Mouse (Mus musculus): ENCODE data around the gene Ttc39b.

The Ttc39b gene

DNA sequence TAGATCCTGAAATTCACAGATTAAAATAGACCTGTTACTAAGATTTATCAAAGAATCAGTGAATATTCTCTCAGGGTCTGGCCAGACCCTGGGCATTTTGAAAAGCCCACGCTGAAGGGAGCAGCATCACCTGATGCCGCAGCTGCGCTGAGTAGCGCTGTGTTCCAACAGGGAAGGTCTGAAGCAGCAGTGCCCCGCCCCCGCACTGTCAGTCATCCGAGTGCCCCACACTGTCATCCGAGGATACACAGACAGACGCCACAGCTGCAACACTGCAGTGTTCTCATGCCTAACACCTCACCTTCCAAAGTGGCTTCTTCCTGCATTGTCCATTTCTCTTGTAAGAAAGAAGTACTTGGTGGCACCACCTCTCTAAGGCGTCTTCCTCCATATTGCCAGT is 96.0 kb downstream of the Ttc39b start:
- DNase-seq: no peak

DNA sequence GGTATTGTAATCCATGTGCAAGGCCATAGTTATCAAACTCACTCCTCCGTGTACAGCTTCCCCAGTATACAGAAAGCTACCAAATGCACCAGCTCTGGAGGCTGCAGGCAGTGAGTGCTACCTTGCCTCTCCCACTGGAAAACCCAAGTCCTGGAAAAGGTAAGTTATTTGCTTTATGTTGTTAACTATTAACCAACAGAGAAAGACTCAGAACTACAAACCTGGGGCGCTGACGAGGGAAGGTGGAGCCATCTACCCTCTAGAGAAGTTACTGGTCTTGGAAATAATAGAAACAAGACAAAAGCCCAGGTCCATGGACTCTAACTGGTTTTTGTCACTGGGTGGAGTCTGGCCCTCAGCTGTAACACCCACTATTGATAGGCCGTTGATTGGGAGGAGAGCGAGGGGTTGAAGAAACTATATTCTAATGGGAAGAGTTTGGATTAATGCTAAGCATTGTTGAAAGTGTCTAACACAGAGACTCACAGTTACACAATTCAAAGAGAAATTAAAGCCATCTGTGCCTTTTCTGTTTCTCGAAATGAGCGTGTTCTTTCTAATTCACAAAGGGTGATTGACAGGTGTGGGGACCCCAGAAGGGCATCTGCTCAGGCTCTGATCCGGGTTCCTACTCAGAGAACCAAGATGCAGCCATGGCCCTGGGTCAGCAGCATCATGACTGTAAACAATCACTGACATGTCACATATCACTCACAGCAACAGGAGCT is 98.3 kb downstream of the Ttc39b start:
- no peak for DNase-seq

DNA sequence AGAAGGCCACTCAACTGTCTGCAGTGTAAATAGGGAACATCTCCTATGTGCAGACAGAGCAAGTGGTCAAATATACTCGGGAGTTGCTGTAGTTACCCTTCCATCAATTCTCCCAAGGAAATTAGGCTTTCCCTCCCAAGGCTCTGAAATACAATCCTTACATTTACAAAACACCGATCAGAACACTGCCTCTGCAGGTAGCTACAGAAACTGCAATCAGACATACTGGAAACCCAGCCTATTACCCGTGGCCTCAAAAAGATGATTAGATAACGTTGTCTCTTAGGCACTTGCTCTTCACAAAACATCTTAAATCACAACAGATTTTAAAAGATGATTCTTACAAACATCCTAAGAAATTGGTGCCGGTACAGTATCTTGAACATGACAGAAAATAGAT is 99.8 kb downstream of the Ttc39b start:
- DNase-seq: no peak

DNA sequence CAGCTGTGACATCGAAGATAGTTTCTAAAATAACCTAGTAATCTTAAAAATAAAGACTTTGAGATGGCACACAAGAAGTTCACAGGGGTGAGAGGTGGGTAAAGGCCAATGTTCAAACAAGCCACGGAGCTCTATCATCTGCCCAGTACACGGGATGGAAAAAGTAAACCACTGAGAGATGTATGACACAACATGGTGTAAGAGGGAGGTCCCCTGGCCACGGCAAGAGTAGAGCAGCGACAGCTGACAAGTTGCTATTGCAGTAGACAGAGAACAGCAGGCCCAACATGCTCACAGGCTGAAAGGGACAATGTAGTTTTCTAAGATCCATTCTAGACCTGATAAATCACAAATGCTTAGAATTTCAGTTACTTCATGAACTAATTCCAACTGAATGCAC is 100.9 kb downstream of the Ttc39b start:
- no peak for DNase-seq

DNA sequence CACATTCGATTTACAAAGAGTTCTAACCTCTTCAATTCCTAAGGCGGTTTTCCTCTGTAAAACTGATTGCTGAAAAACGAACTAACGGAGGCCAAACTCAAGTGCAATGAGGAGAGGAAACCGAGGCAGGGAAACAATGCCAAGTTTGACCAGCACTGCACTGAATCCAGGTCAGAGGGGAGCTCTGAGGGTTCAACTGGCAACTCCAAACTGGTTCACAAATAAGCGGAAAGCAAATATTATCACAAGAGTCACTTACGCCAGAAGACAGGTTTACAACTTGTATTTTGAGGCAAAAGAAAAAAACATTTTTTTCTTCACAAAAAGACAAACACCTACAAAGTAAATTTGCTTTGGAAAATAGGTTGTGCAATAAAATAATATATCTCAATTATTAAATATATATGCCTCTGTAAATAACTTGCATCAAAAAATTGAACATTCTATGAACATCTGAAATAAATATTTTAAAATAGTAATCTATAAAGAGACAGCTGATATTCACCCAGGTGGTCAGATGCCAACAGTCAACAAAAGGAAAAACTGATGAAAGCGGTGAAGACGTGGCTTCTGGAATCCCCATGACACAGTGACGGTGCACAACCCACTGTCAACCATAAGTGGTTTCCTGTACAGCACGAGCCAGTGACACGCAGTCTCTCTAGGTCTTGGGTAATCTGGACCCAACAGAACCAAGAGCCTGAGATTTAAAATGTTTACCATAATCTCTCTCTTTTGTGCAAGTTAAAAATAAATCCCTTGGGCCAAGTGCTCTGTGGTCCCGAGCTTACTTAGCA is 103.1 kb downstream of the Ttc39b start:
- DNase-seq: no peak

DNA sequence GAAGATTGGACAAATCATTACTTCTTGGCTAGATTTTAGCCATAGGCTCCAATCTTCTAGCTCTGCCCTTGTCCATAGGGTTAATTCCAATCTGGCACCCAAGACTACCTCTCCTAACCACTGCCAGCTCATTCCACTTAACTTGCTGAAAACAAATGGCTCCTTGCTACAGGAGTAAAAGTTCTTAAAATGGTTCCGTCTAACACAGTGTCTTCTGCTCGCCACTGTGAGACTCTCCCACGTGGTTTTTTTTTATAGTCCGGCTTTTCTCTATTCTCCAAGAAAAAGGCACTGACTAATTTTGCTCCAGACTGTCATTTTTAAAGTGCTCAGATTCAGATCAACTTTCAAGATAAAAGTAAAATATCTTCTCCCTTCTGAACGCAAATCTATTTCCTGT is 104.8 kb downstream of the Ttc39b start:
- DNase-seq: no peak

DNA sequence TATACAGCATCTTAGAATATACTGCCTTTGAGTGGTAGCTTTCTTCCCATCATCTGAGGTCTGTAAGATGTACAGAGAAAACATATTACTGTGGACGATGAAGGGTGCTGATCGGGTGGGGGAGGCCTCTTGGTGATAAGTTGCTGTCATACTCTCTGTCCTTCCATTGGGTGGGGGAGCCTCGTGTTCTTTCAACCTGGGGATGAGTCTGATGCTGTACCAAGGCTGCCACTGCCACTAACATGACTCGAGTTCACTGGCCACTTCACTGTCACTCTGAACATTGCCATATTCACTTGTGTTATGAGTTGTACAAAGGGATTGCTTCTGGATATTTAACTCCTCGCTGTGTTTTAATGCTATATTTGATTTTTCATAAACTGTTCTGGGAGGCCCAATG is 106.9 kb downstream of the Ttc39b start:
- no peak for DNase-seq

DNA sequence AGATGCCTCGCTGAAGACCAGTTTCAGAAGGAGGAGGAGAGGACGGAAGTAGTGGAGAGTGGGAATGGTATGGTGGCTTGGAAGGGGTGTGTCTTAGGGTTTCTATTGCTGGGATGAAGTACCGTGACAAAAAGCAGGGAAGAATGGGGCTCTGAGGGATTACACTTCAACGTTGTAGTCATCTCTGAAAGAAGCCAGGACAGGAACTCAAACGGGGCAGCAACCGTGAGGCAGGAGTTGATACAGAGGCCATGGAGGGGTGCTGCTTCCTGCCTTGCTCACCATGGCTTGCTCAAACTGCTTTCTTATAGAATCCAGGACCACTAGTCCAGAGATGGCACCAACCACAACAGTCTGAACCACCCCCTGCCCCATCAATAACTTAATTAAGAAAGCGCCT is 107.7 kb downstream of the Ttc39b start:
- no peak for DNase-seq

DNA sequence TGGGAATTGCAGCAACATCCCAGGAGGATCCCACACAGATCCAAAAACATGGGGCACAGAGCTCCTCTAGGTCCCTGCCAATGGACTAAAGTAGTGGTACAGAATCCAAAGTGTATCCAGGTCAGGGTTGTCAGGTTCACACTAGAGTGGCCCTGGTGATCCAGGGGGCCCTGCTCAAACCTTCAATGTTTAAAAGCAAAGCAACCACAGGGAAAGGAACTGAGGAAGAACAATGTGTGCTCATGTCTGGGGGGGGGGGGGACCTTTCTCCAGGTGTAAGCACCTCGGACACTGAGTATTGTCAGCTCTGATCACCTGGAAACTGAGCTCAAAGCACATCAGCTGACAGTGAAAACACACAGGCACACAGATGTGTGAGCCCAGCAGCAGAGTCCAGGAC is 108.3 kb downstream of the Ttc39b start:
- no peak for DNase-seq

DNA sequence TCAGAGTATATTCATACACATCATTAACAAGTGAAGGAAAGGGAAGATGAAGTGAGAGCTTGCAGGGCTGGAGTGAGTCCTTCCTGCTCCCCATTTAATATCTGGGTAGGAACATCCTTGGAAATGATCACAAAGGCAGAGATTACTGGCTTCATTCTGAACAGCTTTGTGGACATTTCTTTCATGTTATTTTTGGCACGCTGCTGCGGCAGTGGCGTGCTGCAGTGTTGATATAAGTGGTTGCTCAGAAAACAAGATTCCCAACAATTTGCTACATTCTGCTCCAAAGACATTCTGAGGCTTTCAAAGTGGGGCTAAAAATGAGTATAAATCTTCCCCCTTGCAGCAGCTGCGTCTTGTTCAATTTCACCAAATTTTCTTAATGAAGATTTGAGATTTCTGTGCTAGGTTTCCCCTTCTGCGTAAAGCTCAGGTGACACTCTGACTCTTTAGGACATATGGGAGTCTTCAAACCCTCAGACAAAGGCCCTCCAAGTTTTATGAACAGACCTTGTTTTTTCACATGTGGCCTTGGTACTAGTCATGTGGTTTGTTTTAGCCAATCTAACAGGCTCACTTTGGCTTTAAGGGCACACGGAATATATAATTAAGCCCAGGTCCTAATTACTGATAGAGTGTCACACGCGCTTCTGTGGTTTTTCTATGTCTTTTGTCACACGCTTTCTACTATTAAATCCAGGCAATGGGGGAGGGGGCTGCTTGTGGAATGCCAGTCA is 109.1 kb downstream of the Ttc39b start:
- DNase-seq: no peak

DNA sequence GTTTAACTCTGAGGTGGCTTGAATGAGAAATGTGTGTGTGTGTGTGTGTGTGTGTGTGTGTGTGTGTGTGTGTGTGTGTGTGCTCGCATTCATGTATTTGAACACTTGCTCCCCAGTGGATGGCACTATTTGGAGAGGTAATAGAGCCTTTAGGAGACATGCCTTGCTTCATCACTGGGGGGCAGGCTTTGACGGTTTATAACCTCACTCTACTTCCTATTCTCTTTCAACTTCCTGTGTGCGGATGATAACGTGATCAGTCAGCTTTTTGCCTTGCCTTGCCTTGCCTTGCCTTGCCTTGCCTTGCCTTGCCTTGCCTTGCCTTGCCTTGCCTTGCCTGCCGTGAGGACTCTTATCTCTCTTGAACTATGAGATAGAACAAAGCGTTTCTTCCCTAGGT is 110.3 kb downstream of the Ttc39b start:
- DNase-seq: no peak

DNA sequence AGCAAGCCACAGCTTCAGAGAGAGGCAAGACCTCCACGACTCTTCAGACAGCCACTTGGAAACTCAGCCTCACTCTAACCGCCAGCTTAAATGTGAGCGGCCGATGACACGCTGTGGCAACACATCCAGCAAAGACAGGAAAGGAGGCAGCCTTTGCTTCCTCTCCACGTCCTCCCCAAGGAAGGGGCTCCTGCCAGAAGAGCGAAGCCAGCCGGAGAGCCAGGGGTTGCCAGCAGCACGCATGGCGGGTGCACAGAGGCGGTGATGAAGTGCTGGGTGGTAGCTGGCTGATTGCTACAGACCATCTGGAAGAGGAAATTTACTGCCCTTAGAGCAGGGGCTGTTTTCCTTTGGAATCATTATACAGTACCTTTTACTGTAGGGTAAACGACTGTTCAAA is 112.3 kb downstream of the Ttc39b start:
- DNase-seq: no peak

DNA sequence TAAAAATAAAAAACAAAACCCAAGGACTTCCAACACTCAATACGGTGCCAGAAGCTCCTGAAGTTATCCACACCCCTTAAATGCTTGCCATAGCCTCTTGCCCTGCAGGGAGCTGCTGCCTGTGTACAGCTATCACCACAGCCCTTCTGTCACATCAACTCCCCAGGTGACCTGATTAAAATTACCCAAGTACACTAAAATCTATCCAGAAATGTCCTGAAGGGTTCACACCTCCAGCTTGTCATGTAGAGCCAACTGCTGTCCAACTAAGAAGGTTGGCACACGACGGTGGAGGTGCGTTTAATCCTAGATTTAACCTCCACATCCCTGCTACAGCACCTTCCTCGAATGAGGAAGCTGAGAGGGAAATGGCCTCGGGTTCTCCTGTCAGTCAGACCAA is 113.6 kb downstream of the Ttc39b start:
- no peak for DNase-seq

DNA sequence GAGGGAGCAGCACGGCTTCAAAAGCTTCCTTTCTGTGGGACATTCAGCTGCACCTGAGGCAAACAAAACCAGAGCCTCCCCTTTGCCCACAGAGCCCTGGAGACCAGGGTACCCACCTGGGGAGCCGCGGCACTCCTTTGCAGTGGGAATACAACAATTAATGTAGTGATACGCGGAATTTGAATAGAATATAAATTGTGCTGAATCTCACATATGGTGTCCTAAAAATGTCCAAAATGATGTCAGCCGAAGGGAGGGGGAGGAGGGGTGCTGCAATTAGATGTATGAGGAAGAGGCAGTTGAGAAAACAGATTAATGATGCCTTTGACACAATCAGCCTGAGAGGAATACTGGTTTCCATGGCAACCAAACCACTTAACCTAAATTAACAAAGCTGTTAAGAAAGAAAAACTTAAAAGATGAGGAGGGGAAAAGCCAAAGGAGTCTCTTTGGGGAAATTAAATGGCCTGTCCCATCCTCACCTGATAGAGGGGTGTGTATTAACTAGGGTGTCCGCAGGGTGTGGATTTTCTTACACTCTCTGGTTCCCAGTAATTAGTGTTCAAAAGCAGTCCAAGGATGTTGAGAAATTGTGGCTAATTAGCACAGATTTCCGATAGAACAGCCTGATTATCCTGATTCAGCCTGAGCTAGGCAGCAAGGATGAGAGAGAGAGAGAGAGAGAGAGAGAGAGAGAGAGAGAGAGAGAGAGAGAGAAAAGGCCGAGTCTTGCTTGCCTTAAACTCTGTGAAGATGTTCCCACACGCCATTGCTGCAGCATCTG is 117.1 kb downstream of the Ttc39b start:
- peak; percentile 38 for DNase-seq

DNA sequence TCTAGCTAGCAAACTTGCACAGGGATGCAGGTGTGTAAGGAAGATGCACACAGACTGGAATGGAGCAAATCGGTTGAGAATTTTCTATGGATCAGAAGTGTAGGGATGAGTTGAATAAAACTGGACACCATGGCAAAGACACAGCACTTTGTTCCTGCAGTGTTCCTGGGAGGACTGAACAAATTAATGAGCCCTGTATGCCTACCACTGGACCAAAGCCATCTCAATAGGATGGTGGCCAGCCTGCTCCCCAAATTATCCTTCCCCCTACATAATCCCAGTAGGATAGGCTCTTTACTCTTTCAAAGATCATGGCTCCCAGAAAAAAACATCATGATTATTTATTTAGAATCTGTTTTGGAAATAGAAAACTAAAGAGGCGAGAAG is 117.6 kb downstream of the Ttc39b start:
- DNase-seq: no peak

DNA sequence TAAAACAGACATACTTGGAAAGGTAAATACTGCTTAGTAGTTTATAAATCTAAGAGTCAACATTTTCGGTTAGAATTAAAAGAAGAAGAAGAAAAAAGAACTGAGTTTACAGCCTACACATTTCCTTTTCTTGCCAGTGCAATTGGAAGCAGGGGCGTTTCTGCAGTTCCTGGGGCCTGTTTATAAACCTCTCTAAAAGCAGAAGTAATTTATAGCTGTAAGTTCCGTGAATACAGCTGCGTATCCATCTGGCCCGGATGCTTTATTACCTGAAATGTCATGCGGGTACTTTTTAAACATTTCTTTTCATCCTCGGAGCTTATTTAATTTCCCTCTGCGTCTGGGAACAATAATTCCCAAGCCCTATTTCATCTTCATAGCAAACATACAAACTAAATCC is 124.7 kb downstream of the Ttc39b start:
- peak; percentile 52 for DNase-seq

DNA sequence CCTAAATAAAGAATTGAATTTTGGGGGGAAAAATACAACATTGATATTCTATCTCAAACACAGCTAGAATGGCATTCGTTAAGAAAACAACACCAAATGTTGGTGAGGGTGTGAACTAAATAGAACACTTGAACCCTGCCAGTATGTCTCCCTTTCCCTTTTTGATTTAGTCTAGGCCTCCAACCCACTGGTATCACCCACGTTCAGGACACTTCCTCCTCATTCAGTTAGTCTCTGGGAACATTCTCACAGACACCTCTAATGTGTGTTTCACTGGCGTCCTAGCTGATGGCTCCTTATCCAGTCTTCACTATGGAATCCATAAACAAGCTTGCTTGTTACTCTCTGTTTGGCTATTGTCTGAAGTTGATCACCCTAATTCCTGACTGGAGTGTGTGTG is 125.9 kb downstream of the Ttc39b start:
- DNase-seq: peak; percentile 46

DNA sequence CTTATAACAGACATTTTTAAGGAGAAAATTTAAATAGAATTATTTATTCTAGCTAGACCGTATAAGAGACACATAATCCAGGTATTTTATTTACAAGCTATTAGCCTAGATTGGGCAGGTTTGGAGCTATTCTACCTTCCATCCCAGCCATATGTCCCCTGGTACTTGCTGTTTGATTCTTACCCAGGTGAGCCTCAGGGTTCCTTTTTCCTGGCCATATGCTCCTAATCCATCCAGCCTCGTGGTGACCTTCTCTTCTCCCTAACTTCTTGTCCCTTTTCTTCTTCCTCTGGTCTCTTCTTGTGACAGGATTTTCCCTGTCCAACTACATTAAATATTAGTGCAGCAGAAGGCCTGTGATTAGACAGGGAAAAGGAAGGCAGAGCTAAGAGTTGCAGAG is 134.3 kb downstream of the Ttc39b start:
- no peak for DNase-seq

DNA sequence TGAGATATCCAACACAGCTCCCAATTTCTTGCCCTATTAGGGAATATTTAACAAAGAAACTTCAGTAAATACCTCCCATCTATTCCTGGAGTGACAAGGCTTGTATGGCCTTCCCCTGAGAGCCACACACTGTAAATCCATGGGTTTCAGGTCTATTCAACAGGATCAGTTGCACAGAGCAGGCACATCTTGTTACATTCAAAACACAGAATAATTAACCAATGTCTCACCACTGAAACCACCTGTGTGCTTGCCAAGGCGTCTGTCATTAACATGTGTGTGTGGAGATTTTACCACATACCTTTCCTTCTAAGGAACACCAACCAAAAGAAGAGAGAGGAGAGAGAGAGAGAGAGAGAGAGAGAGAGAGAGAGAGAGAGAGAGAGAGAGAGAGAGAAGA is 136.7 kb downstream of the Ttc39b start:
- DNase-seq: no peak

DNA sequence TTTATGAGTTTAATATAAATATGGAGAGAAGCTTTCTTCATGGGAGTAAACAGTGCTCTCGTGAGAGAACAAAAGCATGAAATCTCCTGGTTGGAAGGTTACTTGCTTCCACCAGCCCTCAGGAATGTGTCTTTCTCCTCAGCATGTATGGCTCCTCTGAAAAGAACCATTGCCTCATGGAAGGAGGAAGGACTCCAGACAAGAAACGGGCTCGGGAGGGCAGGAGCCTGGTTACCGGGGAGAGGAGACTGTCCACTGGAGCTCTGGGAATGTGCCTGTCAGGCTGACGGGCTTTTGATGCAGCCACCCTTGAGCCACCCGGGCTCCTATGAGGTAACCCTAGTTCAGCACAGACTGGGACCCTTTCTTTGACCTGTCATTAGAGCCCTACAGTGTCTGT is 137.6 kb downstream of the Ttc39b start:
- DNase-seq: no peak

DNA sequence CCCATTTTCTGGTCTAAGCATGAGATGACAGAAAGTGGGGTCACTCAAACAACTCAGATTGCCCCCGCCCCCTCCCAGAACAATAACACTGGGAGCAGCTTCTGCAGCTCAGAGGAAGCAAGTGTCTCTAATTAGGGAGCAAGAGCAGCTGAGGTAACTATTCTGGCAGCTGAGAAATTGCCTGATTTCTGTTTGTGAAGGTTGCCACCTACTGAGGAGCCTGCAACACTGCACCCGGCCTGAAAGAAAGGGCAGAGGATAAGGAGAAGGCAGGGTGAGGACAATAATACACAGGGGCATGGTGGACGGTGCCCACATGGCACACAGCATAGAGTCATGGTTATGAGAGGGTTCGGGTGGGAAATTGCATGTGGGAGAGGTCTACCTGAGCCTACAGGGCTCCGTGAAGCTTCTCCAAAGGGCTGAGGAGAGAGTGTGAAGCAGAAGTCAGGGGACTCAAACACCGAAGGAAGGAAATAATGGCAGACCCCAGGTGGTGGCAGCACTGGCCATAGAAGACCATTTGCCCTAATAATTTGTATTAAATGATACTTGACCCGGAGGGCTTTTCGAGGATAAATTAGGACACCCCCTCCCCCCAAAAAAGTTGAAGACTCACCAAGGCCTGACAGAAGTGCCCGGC is 140.6 kb downstream of the Ttc39b start:
- peak; percentile 81 for DNase-seq
